Mouse (Mus musculus) kidney, postnatal 0 days (tissue): ENCODE data around the gene Pcsk6. TPM values are rescaled to one million over a fixed set of nuclear protein-coding genes. Genes with fewer than 3 reads are reported as not detected.

ENCODE experiments used
- ATAC-seq: fragments of 200-750 bp; cut with Nextera tagmentation; replicated peaks from 2 replicates; pipeline ENCODE4 v1.8.0; 2017; ENCODE audit warnings: low read depth, moderate number of reproducible peaks, moderate TSS enrichment, moderate library complexity; ENCODE audit not compliant: low FRiP score
- DNase-seq: peaks from one replicate; pipeline ENCODE4 v3.0.0-alpha.2; 2016; ENCODE audit warnings: low spot score
- H3K27ac ChIP-seq: fragments of 300-500 bp; sonication (generic); 2 replicates; pipeline ENCODE4 v1.5.1; 2014; ENCODE audit warnings: mild to moderate bottlenecking
- H3K27me3 ChIP-seq: fragments of 300-500 bp; sonication (generic); 2 replicates; pipeline ENCODE4 v1.6.1; 2014; ENCODE audit warnings: low read length, mixed read lengths; ENCODE audit not compliant: insufficient read depth
- H3K36me3 ChIP-seq: fragments of 300-500 bp; sonication (generic); 2 replicates; pipeline ENCODE4 v1.6.1; 2014; ENCODE audit warnings: low read length, mixed read lengths; ENCODE audit not compliant: insufficient read depth
- H3K4me1 ChIP-seq: fragments of 300-500 bp; sonication (generic); replicated peaks from 2 replicates; pipeline ENCODE4 v1.6.1; 2014; ENCODE audit warnings: antibody characterized with exemption, low read length, mixed read lengths; ENCODE audit not compliant: insufficient read depth
- H3K4me2 ChIP-seq: fragments of 300-500 bp; sonication (generic); 2 replicates; pipeline ENCODE4 v1.6.1; 2014; ENCODE audit warnings: mild to moderate bottlenecking, low read length, moderate library complexity, mixed read lengths
- H3K4me3 ChIP-seq: fragments of 300-500 bp; sonication (generic); replicated peaks from 2 replicates; pipeline ENCODE4 v1.5.1; 2014; ENCODE audit warnings: low read depth, low read length
- H3K9ac ChIP-seq: fragments of 300-500 bp; sonication (generic); 2 replicates; pipeline ENCODE4 v1.6.1; 2014; ENCODE audit warnings: low read depth, low read length
- H3K9me3 ChIP-seq: fragments of 300-500 bp; sonication (generic); replicated peaks from 2 replicates; pipeline ENCODE4 v1.6.1; 2016; ENCODE audit warnings: low read length, inconsistent platforms, mixed read lengths
- CTCF ChIP-seq: IDR thresholded peaks from 2 replicates; pipeline ENCODE4 v1.5.1; 2016; ENCODE audit warnings: antibody characterized with exemption, low read depth, mild to moderate bottlenecking, moderate library complexity
- whole genome bisulfite sequencing: fragments of 180-500 bp; shearing (Covaris S2); extraction: QIAGEN DNeasy Blood & Tissue Kit; methylation state at CpG from one replicate; pipeline ENCODE4 v1.1.7; 2014; 5-methylcytosine and 5-hydroxymethylcytosine counted together
- polyA plus RNA-seq: library from polyadenylated mRNA; unstranded; fragments of >200 nt; fragmentation: Nextera tagmentation; extraction: Ambion mirVana; gene quantifications from 2 replicates; pipeline ENCODE4 v1.2.1, GENCODE M21; 2015

Pcsk6 gene
- polyA plus RNA-seq, 1 experiment from 2014 or later, result 4.2 TPM

GRCm38 (mm10) chr7:66001035-66001754 lies 139.7 kb downstream of the Pcsk6 start:
- 89% methylated on average over 16 of the region's 16 CpGs for WGBS
- ATAC-seq, result no peak
- no peak overlapping the region for H3K27ac ChIP-seq

DNA sequence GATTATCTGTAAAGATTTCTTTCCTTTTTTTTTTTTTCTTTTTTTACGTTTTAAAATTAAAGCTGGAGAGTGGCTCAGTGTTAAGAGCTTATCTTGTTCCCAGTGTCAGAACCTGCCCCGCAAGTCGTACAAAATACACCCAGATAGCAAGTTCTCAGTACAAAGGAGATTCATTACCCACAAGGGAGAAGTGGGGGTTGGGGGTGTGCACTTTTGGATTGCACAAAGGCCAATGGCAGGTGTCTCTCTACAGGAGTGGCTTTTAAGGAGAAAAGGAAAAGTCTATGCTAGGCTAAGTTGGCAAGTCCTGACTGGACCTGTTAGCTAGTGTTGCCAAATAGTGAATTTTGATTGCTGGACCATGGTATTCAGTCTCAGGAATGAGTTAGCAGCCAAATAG lies 140.3 kb downstream of the Pcsk6 start:
- no peak for TF ChIP-seq CTCF
- Histone ChIP-seq H3K9me3 (no peaks in the 10 kb centered on the region), H3K4me3 (no peak overlapping the region), H3K36me3 (no peaks in the 10 kb centered on the region), H3K27me3 (no peaks in the 10 kb centered on the region), H3K4me2 (no peak overlapping the region), H3K4me1 (no peaks in the 10 kb centered on the region), H3K9ac (no peak overlapping the region), H3K27ac (no peak overlapping the region)
- WGBS, result 58% methylated on average over 3 of the region's 3 CpGs
- DNase-seq (no peak), ATAC-seq (no peak)

More at GRCm38 (mm10) chr7:66001035-66001754, 139.7 kb downstream of the Pcsk6 start:
- DNase-seq, result no peak
- no peak for TF ChIP-seq CTCF
- Histone ChIP-seq H3K4me3 (no peak overlapping the region), H3K4me2 (no peak overlapping the region), H3K4me1 (no peaks in the 10 kb centered on the region), H3K9me3 (no peaks in the 10 kb centered on the region), H3K9ac (no peak overlapping the region), H3K27me3 (no peaks in the 10 kb centered on the region), H3K36me3 (no peaks in the 10 kb centered on the region)

GRCm38 (mm10) chr7:66003447-66003846 lies 141.9 kb downstream of the Pcsk6 start:
- DNase-seq, result no peak
- Histone ChIP-seq H3K27ac (no peak overlapping the region), H3K4me2 (no peak overlapping the region), H3K4me3 (no peak overlapping the region), H3K36me3 (no peaks in the 10 kb centered on the region), H3K4me1 (no peaks in the 10 kb centered on the region), H3K27me3 (no peaks in the 10 kb centered on the region), H3K9me3 (no peaks in the 10 kb centered on the region), H3K9ac (no peak overlapping the region)
- WGBS, result 84% methylated on average over 5 of the region's 5 CpGs
- no peak for TF ChIP-seq CTCF
- ATAC-seq, result no peak

- Histone ChIP-seq H3K9me3 (no peaks in the 10 kb centered on the region), H3K4me2 (no peak overlapping the region), H3K4me3 (no peak overlapping the region), H3K27ac (no peak overlapping the region), H3K4me1 (no peaks in the 10 kb centered on the region), H3K36me3 (no peaks in the 10 kb centered on the region), H3K27me3 (no peaks in the 10 kb centered on the region), H3K9ac (no peak overlapping the region)
- DNase-seq (no peak), ATAC-seq (no peak)
- TF ChIP-seq CTCF, result no peak
- 65% methylated on average over 13 of the region's 13 CpGs for WGBS
Measured at GRCm38 (mm10) chr7:66003865-66004638, 142.5 kb downstream of the Pcsk6 start.

DNA sequence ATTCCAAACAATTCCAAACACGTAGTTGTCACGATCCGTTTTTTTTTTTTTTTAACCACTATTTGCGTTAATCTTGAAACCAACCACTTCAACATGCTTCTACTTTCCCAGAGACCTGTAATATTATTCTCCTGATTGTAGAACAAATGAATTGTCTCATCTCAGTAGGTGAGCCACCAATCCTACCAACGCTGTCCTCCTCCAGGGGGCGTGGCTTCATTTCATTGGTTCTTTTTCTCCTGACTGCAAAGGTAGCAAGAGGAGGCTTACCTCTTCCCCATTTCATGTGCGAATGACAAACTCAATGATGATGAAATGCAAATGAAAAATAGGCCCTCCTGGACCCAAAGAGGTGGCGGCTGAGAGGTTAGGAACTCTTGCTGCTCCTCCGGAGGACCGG lies 143.5 kb downstream of the Pcsk6 start:
- Histone ChIP-seq H3K9ac (no peak overlapping the region), H3K27me3 (no peaks in the 10 kb centered on the region), H3K27ac (no peak overlapping the region), H3K4me3 (no peak overlapping the region), H3K4me1 (no peaks in the 10 kb centered on the region), H3K36me3 (no peaks in the 10 kb centered on the region), H3K9me3 (no peaks in the 10 kb centered on the region), H3K4me2 (no peak overlapping the region)
- 89% methylated on average over 10 of the region's 10 CpGs for WGBS
- no peak for ATAC-seq
- no peak for DNase-seq
- no peak for TF ChIP-seq CTCF

DNA sequence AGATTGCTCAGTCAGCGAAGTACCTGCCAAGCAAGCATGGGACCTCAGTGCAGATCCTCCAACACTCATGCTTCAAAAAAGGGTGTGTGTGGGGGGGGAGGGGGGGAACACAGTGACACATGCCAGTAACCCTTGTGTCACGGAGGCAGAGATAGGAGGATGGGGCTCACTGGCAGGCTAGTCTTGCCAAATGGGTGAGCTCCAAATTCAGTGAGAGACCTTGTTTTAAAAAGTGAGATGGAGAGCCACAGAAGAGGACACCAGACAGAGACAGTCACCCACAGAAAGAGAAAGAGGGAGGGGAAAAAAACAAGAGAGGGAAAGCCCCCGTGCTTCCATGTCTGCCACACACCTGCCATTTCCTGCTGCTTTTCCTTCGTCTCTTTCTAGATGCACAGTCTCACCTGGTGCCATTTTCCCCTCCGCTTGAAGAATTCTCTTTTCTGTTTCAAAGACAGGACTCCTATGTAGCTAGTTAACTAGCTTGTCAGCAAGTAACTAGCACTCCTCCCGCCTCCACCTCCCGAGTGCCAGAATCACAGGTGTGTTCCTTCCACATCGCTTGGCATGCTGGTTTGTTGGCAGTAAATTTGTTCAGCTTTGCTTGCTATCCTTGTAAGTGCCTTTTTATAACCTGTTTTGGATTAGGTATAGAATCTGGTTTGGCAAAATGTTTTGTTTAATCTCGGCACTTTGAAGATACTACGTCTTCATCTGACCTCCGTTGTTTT lies 146.8 kb downstream of the Pcsk6 start:
- H3K4me1 ChIP-seq, result no peaks in the 10 kb centered on the region
- ATAC-seq (no peak), DNase-seq (no peak)
- no peak overlapping the region for H3K4me2 ChIP-seq
- no peaks in the 10 kb centered on the region for H3K27me3 ChIP-seq
- 72% methylated on average over 11 of the region's 11 CpGs for WGBS
- H3K36me3 ChIP-seq, result no peaks in the 10 kb centered on the region
- TF ChIP-seq CTCF, result no peak
- no peaks in the 10 kb centered on the region for H3K9me3 ChIP-seq
- no peak overlapping the region for H3K4me3 ChIP-seq
- no peak overlapping the region for H3K27ac ChIP-seq
- H3K9ac ChIP-seq, result no peak overlapping the region
